Mouse (Mus musculus): Measurements from ENCODE around the gene Utrn.

GRCm38 (mm10) chr10:12820978-12821735, 48.0 kb downstream of the Utrn start:
- peak; percentile 86 to 89 (median 87) for TF ChIP-seq MYOD1 (IDR thresholded peaks at IDR 0.05; ENCODE audit: control insufficient read depth in 1 of 3, insufficient read length in 2 of 3, low read depth in 2 of 3)
- TF ChIP-seq POLR2A (IDR thresholded peaks at IDR 0.05; ENCODE audit: insufficient read length, low read depth) = no peak
- TF ChIP-seq USF1 (IDR thresholded peaks at IDR 0.05; ENCODE audit: low read depth) = no peak
- TF ChIP-seq MAX (IDR thresholded peaks at IDR 0.05; ENCODE audit: low read depth) = peak; percentile 52
- peak; percentile 69 for TF ChIP-seq TCF12 (IDR thresholded peaks at IDR 0.05; ENCODE audit: insufficient read depth, poor library complexity, severe bottlenecking)
- peak in 2 of 3 experiments; percentile 92 to 96 for TF ChIP-seq MYOG (IDR thresholded peaks at IDR 0.05; ENCODE audit: control insufficient read depth in 1 of 3, insufficient read depth in 1 of 3, insufficient read length in 2 of 3, low read depth in 2 of 3)
- peak; percentile 61 for TF ChIP-seq TCF3 (IDR thresholded peaks at IDR 0.05; ENCODE audit: insufficient read length, low read depth)
- TF ChIP-seq E2F4 (IDR thresholded peaks at IDR 0.05; ENCODE audit: insufficient read depth) = no peak
- TF ChIP-seq REST (IDR thresholded peaks at IDR 0.05; ENCODE audit: insufficient read depth, insufficient read length) = no peak

All from myocyte (in vitro differentiated cells).